Mouse (Mus musculus): ENCODE data around the gene Arv1. TPM values are rescaled to one million over a fixed set of nuclear protein-coding genes. Genes with fewer than 3 reads are reported as not detected.
A peak's percentile ranks its signal among the peaks of the same experiment; 100 is the strongest.

Gene Arv1
- polyA plus RNA-seq, 1 experiment from 2014 or later, result 32.0 TPM

GRCm38 (mm10) chr8:124735371-124735911, 13.5 kb downstream of the Arv1 start:
- no peak for ATAC-seq (replicated peaks)
- Histone ChIP-seq H3K27ac (replicated peaks) (no peak overlapping the region), H3K9ac (replicated peaks) (no peak overlapping the region), H3K4me3 (no peak overlapping the region), H3K36me3 (peaks cover 49% of the 10 kb centered on the region), H3K4me1 (no peaks in the 10 kb centered on the region), H3K4me2 (replicated peaks) (no peak overlapping the region), H3K27me3 (no peaks in the 10 kb centered on the region), H3K9me3 (no peaks in the 10 kb centered on the region)
- 68% methylated on average over 3 of the region's 3 CpGs for WGBS

GRCm38 (mm10) chr8:124739268-124739667, 17.3 kb downstream of the Arv1 start:
- Histone ChIP-seq H3K4me3 (no peak overlapping the region), H3K27ac (replicated peaks) (no peak overlapping the region), H3K4me2 (replicated peaks) (no peak overlapping the region), H3K4me1 (no peaks in the 10 kb centered on the region), H3K9ac (replicated peaks) (no peak overlapping the region), H3K9me3 (no peaks in the 10 kb centered on the region), H3K27me3 (no peaks in the 10 kb centered on the region), H3K36me3 (peaks cover 11% of the 10 kb centered on the region)
- ATAC-seq (replicated peaks), result no peak
- 71% methylated on average over 1 of the region's 1 CpGs for WGBS

GRCm38 (mm10) chr8:124746661-124747060, 24.7 kb downstream of the Arv1 start:
- Histone ChIP-seq H3K9ac (replicated peaks) (no peak overlapping the region), H3K27me3 (peaks cover 24% of the 10 kb centered on the region), H3K36me3 (no peaks in the 10 kb centered on the region), H3K9me3 (no peaks in the 10 kb centered on the region), H3K4me2 (replicated peaks) (no peak overlapping the region), H3K4me3 (no peak overlapping the region), H3K4me1 (peaks cover 9% of the 10 kb centered on the region), H3K27ac (replicated peaks) (no peak overlapping the region)
- ATAC-seq (replicated peaks), result no peak
- WGBS, result 76% methylated on average over 13 of the region's 13 CpGs

- under 1% methylated on average over 28 of the region's 31 CpGs for WGBS
- H3K9ac ChIP-seq (replicated peaks), result peak overlapping the region; percentile 27; the same call in 1 of the 2 replicates
- H3K9me3 ChIP-seq, result no peaks in the 10 kb centered on the region
- no peak for ATAC-seq (replicated peaks)
- H3K27me3 ChIP-seq, result peaks cover 49% of the 10 kb centered on the region
- H3K4me3 ChIP-seq, result peak overlapping the region; percentile 42
- no peak overlapping the region for H3K27ac ChIP-seq (replicated peaks)
- H3K36me3 ChIP-seq, result no peaks in the 10 kb centered on the region
- H3K4me1 ChIP-seq, result peaks cover 11% of the 10 kb centered on the region
- H3K4me2 ChIP-seq (replicated peaks), result peak overlapping the region; percentile 55
Observed at GRCm38 (mm10) chr8:124751191-124751590, 29.3 kb downstream of the Arv1 start.

GRCm38 (mm10) chr8:124751709-124752173, 29.8 kb downstream of the Arv1 start, which contains the start of gene Fam89a:
Gene Fam89a (minus strand): TSS chr8:124751832.
- ATAC-seq (replicated peaks), result 0 out of 2 replicates have a peak, but pooled peaks have one; percentile 41
- WGBS, result 2% methylated on average over 18 of the region's 41 CpGs
- H3K27me3 ChIP-seq, result peaks cover 49% of the 10 kb centered on the region

GRCm38 (mm10) chr8:124752325-124752862, 30.5 kb downstream of the Arv1 start:
- H3K4me3 ChIP-seq, result no peak overlapping the region
- no peaks in the 10 kb centered on the region for H3K36me3 ChIP-seq
- WGBS, result 31% methylated on average over 21 of the region's 21 CpGs
- peaks cover 49% of the 10 kb centered on the region for H3K27me3 ChIP-seq
- no peak overlapping the region for H3K9ac ChIP-seq (replicated peaks)
- no peak overlapping the region for H3K27ac ChIP-seq (replicated peaks)
- no peaks in the 10 kb centered on the region for H3K9me3 ChIP-seq
- ATAC-seq (replicated peaks), result 0 out of 2 replicates have a peak, but pooled peaks have one; percentile 2
- peaks cover 11% of the 10 kb centered on the region for H3K4me1 ChIP-seq
- H3K4me2 ChIP-seq (replicated peaks), result no peak overlapping the region

More at GRCm38 (mm10) chr8:124751709-124752173, 29.8 kb downstream of the Arv1 start, which contains the start of gene Fam89a:
- peaks cover 11% of the 10 kb centered on the region for H3K4me1 ChIP-seq
- peak within 1 kb of the TSS; percentile 42 for H3K4me3 ChIP-seq
- no peaks in the 10 kb centered on the region for H3K9me3 ChIP-seq
- peak within 1 kb of the TSS; percentile 55 for H3K4me2 ChIP-seq (replicated peaks)
- H3K27ac ChIP-seq (replicated peaks), result no peak within 1 kb of the TSS
- peak within 1 kb of the TSS; percentile 27; the same call in 1 of the 2 replicates for H3K9ac ChIP-seq (replicated peaks)
- H3K36me3 ChIP-seq, result no peaks in the 10 kb centered on the region

GRCm38 (mm10) chr8:124754101-124754791, 32.3 kb downstream of the Arv1 start:
- H3K9ac ChIP-seq (replicated peaks), result no peak overlapping the region
- no peaks in the 10 kb centered on the region for H3K9me3 ChIP-seq
- H3K36me3 ChIP-seq, result no peaks in the 10 kb centered on the region
- H3K4me3 ChIP-seq, result no peak overlapping the region
- ATAC-seq (replicated peaks), result no peak
- WGBS, result 15% methylated on average over 11 of the region's 11 CpGs
- H3K4me1 ChIP-seq, result peaks cover 11% of the 10 kb centered on the region
- no peak overlapping the region for H3K27ac ChIP-seq (replicated peaks)
- H3K4me2 ChIP-seq (replicated peaks), result no peak overlapping the region
- peaks cover 49% of the 10 kb centered on the region for H3K27me3 ChIP-seq

GRCm38 (mm10) chr8:124754792-124755190, 32.9 kb downstream of the Arv1 start:
- Histone ChIP-seq H3K27ac (replicated peaks) (no peak overlapping the region), H3K4me2 (replicated peaks) (no peak overlapping the region), H3K9me3 (no peaks in the 10 kb centered on the region), H3K4me3 (no peak overlapping the region), H3K27me3 (peaks cover 44% of the 10 kb centered on the region), H3K9ac (replicated peaks) (no peak overlapping the region), H3K36me3 (no peaks in the 10 kb centered on the region), H3K4me1 (peaks cover 11% of the 10 kb centered on the region)
- 24% methylated on average over 4 of the region's 4 CpGs for WGBS
- no peak for ATAC-seq (replicated peaks)

- ATAC-seq (replicated peaks), result no peak
- H3K4me3 ChIP-seq, result no peak overlapping the region
- H3K9ac ChIP-seq (replicated peaks), result no peak overlapping the region
- H3K27ac ChIP-seq (replicated peaks), result no peak overlapping the region
- no peak overlapping the region for H3K4me2 ChIP-seq (replicated peaks)
- peaks cover 11% of the 10 kb centered on the region for H3K4me1 ChIP-seq
- 85% methylated on average over 8 of the region's 8 CpGs for WGBS
- peaks cover 37% of the 10 kb centered on the region for H3K27me3 ChIP-seq
- no peaks in the 10 kb centered on the region for H3K9me3 ChIP-seq
- H3K36me3 ChIP-seq, result no peaks in the 10 kb centered on the region
Observed at GRCm38 (mm10) chr8:124755481-124755880, 33.5 kb downstream of the Arv1 start.

- Histone ChIP-seq H3K36me3 (no peaks in the 10 kb centered on the region), H3K4me3 (no peak overlapping the region), H3K27ac (replicated peaks) (no peak overlapping the region), H3K9me3 (no peaks in the 10 kb centered on the region), H3K4me2 (replicated peaks) (no peak overlapping the region), H3K27me3 (peaks cover 31% of the 10 kb centered on the region), H3K9ac (replicated peaks) (no peak overlapping the region), H3K4me1 (peaks cover 7% of the 10 kb centered on the region)
- WGBS, result 70% methylated on average over 2 of the region's 2 CpGs
- no peak for ATAC-seq (replicated peaks)
Observed at GRCm38 (mm10) chr8:124756153-124756552, 34.2 kb downstream of the Arv1 start.

GRCm38 (mm10) chr8:124756601-124757000, 34.7 kb downstream of the Arv1 start:
- no peak overlapping the region for H3K4me3 ChIP-seq
- H3K27ac ChIP-seq (replicated peaks), result no peak overlapping the region
- peaks cover 3% of the 10 kb centered on the region for H3K4me1 ChIP-seq
- no peaks in the 10 kb centered on the region for H3K9me3 ChIP-seq
- no peak overlapping the region for H3K4me2 ChIP-seq (replicated peaks)
- no peak for ATAC-seq (replicated peaks)
- peaks cover 26% of the 10 kb centered on the region for H3K27me3 ChIP-seq
- 55% methylated on average over 5 of the region's 5 CpGs for WGBS
- H3K36me3 ChIP-seq, result no peaks in the 10 kb centered on the region
- H3K9ac ChIP-seq (replicated peaks), result no peak overlapping the region

GRCm38 (mm10) chr8:124758544-124758943, 36.6 kb downstream of the Arv1 start:
- H3K9me3 ChIP-seq, result no peaks in the 10 kb centered on the region
- peaks cover 7% of the 10 kb centered on the region; the same call in 1 of the 2 replicates for H3K27me3 ChIP-seq
- WGBS, result 40% methylated on average over 3 of the region's 3 CpGs
- no peaks in the 10 kb centered on the region for H3K4me1 ChIP-seq
- no peak overlapping the region for H3K4me3 ChIP-seq
- H3K9ac ChIP-seq (replicated peaks), result no peak overlapping the region
- H3K36me3 ChIP-seq, result no peaks in the 10 kb centered on the region
- ATAC-seq (replicated peaks), result no peak
- H3K4me2 ChIP-seq (replicated peaks), result no peak overlapping the region
- no peak overlapping the region for H3K27ac ChIP-seq (replicated peaks)

Data from forebrain, embryonic 15.5 days (tissue).